Mouse (Mus musculus): ENCODE data around the gene Olfr307. TPM values are rescaled to one million over a fixed set of nuclear protein-coding genes. Genes with fewer than 3 reads are reported as not detected.

Gene Olfr307
- not detected for total RNA-seq (2023)

GRCm38 (mm10) chr7:86337486-86337885, at the start of gene Olfr307:
Gene Olfr307, minus strand, starts transcription at chr7:86337586.

DNA sequence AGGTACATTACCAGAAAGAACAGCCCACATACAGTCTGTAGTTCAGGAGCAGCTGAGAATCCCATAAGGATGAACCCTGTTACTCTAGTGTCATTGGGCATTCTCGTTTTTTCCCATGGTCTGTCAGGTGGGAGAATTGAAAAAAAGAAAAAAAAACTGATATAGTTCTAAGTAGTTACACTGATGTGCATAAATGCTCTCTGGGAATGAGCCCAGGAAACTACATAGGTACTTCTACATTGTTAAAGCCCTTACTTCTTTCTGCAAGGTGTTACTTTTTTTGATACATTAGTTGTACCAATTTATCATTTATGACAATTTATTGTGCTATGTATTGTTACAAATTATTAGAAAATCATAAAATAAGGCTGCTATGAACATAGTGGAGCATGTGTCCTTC, 49.2 kb upstream of the Olfr307 start, which contains the start of gene Olfr304:
TSS of gene Olfr304 (minus strand) at position 101 of the 400 bp plus-strand sequence.

DNA sequence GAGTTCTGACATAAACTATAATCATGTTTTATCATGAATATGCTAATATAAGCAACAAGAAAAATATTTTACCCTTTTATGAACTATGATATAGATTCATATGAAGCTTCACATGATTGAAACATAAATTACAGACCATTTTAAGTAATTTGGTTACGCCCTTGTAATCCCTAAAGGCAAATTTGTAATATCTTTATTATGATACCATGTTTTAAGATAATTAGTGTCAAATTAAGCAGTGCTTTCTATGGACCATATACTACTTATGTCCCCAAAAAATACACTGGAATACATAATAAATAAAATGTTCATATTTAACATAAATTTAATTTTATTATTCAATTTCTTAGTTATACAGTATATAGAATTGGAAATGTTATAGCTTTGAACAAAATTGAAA, 29.4 kb upstream of the Olfr307 start, which contains the start of gene Olfr305:
TSS of gene Olfr305 (minus strand) at position 101 of the 400 bp plus-strand sequence.

GRCm38 (mm10) chr7:86325530-86325929, 11.9 kb downstream of the Olfr307 start, which contains the start of gene Olfr308:
Gene Olfr308, minus strand, starts transcription at chr7:86325630.

DNA sequence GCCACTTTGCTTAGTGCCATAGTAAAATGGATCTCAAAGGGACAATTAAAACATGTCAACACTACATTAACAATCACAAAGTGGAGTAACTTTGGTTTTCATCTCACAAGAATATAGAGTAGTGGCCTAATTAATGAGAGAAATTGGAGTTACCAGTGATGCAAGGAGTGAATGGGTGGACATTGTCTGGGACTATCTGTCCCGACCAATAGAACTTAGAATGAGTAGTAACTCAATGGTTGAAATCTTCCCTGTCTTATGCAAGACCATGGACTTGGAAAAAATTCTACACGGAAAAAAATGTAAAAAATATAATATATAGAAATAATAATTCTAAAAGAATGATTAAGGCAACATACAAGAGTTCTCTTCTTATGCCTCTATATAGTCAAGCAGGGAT, 23.8 kb downstream of the Olfr307 start, which contains the start of gene Olfr309:
TSS of gene Olfr309 (minus strand) at position 101 of the 400 bp plus-strand sequence.

Other genes starting within 250 kb of the Olfr307 start
- not detected for gene Vmn2r75, start 165.8 kb downstream of the Olfr307 start, total RNA-seq (2023)
- not detected for gene Vmn2r76, start 91.3 kb downstream of the Olfr307 start, total RNA-seq (2023)
- not detected for gene Olfr310, start 60.4 kb downstream of the Olfr307 start, total RNA-seq (2023)
- gene Olfr309, start 23.9 kb downstream of the Olfr307 start, total RNA-seq (2023), result not detected
- gene Olfr308, start 12.0 kb downstream of the Olfr307 start, total RNA-seq (2023), result not detected
- not detected for gene Olfr305, start 29.3 kb upstream of the Olfr307 start, total RNA-seq (2023)
- not detected for gene Olfr304, start 49.1 kb upstream of the Olfr307 start, total RNA-seq (2023)
- gene Olfr303, start 60.2 kb upstream of the Olfr307 start, total RNA-seq (2023), result not detected
- gene Olfr301, start 66.3 kb upstream of the Olfr307 start, total RNA-seq (2023), result not detected
- gene Olfr299, start 122.3 kb upstream of the Olfr307 start, total RNA-seq (2023), result not detected
- gene Olfr298, start 154.9 kb upstream of the Olfr307 start, total RNA-seq (2023), result not detected
- not detected for gene Olfr297, start 182.4 kb upstream of the Olfr307 start, total RNA-seq (2023)
- not detected for gene Olfr295, start 246.3 kb upstream of the Olfr307 start, total RNA-seq (2023)